Mouse (Mus musculus): ENCODE data around the gene Hspa2.

- no peak for TF ChIP-seq CTCF (IDR thresholded peaks at IDR 0.05; ENCODE audit: low read depth)
- TF ChIP-seq EP300 (IDR thresholded peaks at IDR 0.05; ENCODE audit: low read depth), result no peak
Observed at GRCm38 (mm10) chr12:76367096-76367995, 36.6 kb upstream of the Hspa2 start.

Measured in heart, postnatal 0 days (tissue).